Mouse (Mus musculus) E14TG2a.4 (cell line): ENCODE data around the gene Gm11939.

Experiments used
- CTCF ChIP-seq: conservative IDR thresholded peaks from 2 replicates; pipeline ENCODE4 v1.5.1; 2014; ENCODE audit warnings: low read length
- NANOG ChIP-seq: IDR thresholded peaks from 2 replicates; pipeline ENCODE4 v1.6.1; 2014; ENCODE audit warnings: borderline replicate concordance, low read length, mixed read lengths
- POU5F1 ChIP-seq: IDR thresholded peaks from 2 replicates; pipeline ENCODE4 v1.6.1; 2014; ENCODE audit warnings: low read length, borderline replicate concordance

- TF ChIP-seq CTCF (no peak), NANOG (no peak), POU5F1 (no peak)
Measured at GRCm38 (mm10) chr11:99562580-99562979, 3.3 kb upstream of the Gm11939 start.
